Mouse (Mus musculus) liver, embryonic 12.5 days (tissue): ENCODE data around the gene Pnpla7. TPM values are rescaled to one million over a fixed set of nuclear protein-coding genes. Genes with fewer than 3 reads are reported as not detected.
"Not testable (repeated sequence)": the region's sequence is repeated elsewhere in the genome, so short reads cannot be mapped to it uniquely, and the experiment has no call there.

Experiments
- ATAC-seq: fragments of 200-750 bp; cut with Nextera tagmentation; 2 replicates; pipeline ENCODE4 v1.8.0; 2017; ENCODE audit warnings: moderate number of reproducible peaks, mild to moderate bottlenecking, moderate library complexity
- H3K27ac ChIP-seq: fragments of 300-500 bp; sonication (generic); 2 replicates; pipeline ENCODE4 v1.5.1; 2016; ENCODE audit warnings: mild to moderate bottlenecking
- H3K27me3 ChIP-seq: fragments of 300-500 bp; sonication (generic); replicated peaks from 2 replicates; pipeline ENCODE4 v1.6.1; 2016; ENCODE audit warnings: mild to moderate bottlenecking, moderate library complexity
- H3K36me3 ChIP-seq: fragments of 300-500 bp; sonication (generic); 2 replicates; pipeline ENCODE4 v1.6.1; 2016; ENCODE audit warnings: mild to moderate bottlenecking, moderate library complexity
- H3K4me1 ChIP-seq: fragments of 300-500 bp; sonication (generic); 2 replicates; pipeline ENCODE4 v1.6.1; 2016
- H3K4me2 ChIP-seq: fragments of 300-500 bp; sonication (generic); 2 replicates; pipeline ENCODE4 v1.6.1; 2016; ENCODE audit warnings: mild to moderate bottlenecking, moderate library complexity
- H3K4me3 ChIP-seq: fragments of 300-500 bp; sonication (generic); 2 replicates; pipeline ENCODE4 v1.5.1; 2016; ENCODE audit warnings: mild to moderate bottlenecking, moderate library complexity
- H3K9ac ChIP-seq: fragments of 300-500 bp; sonication (generic); 2 replicates; pipeline ENCODE4 v1.6.1; 2016; ENCODE audit warnings: mild to moderate bottlenecking, moderate library complexity
- H3K9me3 ChIP-seq: fragments of 300-500 bp; sonication (generic); replicated peaks from 2 replicates; pipeline ENCODE4 v1.6.1; 2016; ENCODE audit warnings: mild to moderate bottlenecking, moderate library complexity
- WGBS: fragments of 180-500 bp; shearing (Covaris S2); methylation state at CpG from one replicate; pipeline ENCODE4 v1.1.7; 2016; ENCODE audit not compliant: insufficient replicate concordance; 5-methylcytosine and 5-hydroxymethylcytosine counted together
- polyA plus RNA-seq: library from polyadenylated mRNA; unstranded; fragments of >200 nt; fragmentation: Nextera tagmentation; extraction: Ambion mirVana; gene quantifications from 2 replicates; pipeline ENCODE4 v1.2.1, GENCODE M21; 2016

Gene Pnpla7
- polyA plus RNA-seq, 1 experiment from 2014 or later = 17.0 TPM

DNA sequence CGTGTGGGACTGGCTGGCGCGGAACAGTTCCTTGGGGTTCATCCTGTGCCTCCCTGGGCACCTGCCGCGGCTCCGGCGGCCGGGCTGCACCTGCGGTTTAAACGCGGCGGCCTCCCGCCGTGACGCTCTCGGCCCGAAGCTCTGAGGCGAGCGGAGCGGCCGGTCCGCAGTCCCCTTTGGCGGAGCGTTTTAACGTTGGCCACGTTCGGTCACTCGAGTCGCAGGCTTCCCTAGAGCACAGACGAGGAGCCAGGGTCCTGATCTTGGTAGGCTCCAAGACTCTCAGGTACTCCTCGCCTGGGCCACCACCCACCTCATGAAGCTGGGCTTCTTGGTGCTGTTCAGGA is 25.7 kb upstream of the Pnpla7 start:
- Histone ChIP-seq H3K9ac (peak overlapping the region; percentile 89), H3K27ac (peak overlapping the region; percentile 85), H3K4me2 (peak overlapping the region; percentile 99), H3K4me1 (peaks cover 55% of the 10 kb centered on the region), H3K4me3 (peak overlapping the region; percentile 95), H3K36me3 (peaks cover 39% of the 10 kb centered on the region), H3K9me3 (no peaks in the 10 kb centered on the region), H3K27me3 (no peaks in the 10 kb centered on the region)
- 0% methylated on average over 30 of the region's 31 CpGs for WGBS
- ATAC-seq = no peak

DNA sequence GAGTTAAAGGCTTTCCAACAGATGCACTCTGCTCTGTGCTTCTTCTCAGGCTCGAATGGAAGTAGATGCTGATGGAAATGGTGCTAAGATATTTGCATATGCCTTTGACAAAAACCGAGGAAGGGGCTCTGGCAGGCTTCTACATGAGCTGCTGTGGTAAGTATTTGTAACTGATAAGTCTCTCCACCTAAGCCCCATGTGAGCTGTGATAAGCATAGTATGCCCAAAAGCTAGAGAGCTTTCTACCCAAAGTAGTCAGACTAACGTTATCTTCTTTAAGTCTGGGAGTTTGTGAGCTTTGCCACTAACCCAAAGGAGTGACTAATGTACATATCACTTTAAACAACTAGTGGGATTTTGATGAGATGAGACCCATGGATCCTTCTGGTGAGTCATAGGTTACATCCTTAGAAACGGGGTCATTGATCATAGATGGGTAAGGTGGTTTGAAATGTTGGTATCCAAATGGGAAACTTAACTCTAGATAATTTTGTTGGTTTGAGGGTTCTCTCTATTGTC is 23.2 kb upstream of the Pnpla7 start:
- peak overlapping the region; percentile 99 for H3K4me2 ChIP-seq
- ATAC-seq = peak; percentile 59
- peaks cover 59% of the 10 kb centered on the region for H3K4me1 ChIP-seq
- peak overlapping the region; percentile 80 for H3K27ac ChIP-seq
- no peaks in the 10 kb centered on the region for H3K9me3 ChIP-seq
- 27% methylated on average over 4 of the region's 4 CpGs for WGBS
- H3K4me3 ChIP-seq = peak overlapping the region; percentile 21
- peak overlapping the region; percentile 50; the same call in 1 of the 2 replicates for H3K9ac ChIP-seq
- H3K27me3 ChIP-seq = no peaks in the 10 kb centered on the region
- peaks cover 63% of the 10 kb centered on the region for H3K36me3 ChIP-seq

DNA sequence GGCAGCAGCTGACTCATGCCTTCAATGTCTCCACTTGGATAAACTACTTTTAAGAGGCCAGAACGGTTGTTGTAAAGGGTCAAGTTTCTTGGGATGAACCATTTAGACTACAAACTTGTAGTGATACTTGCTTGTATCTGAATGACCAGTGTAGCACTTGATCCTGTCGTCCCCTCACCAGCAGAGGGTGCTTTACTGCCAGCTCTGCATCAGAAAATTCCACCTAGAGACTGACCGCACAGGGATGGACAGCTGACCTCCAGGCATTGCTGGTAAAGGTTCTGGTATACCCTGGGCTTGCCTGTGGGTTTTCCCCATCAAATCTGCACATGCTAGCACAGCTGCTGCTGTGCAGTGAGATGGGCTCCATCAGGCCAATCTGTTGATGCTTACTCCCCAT is 14.9 kb upstream of the Pnpla7 start:
- Histone ChIP-seq H3K27me3 (no peaks in the 10 kb centered on the region), H3K36me3 (peaks cover 75% of the 10 kb centered on the region), H3K4me2 (no peak overlapping the region), H3K9me3 (no peaks in the 10 kb centered on the region), H3K4me1 (peaks cover 15% of the 10 kb centered on the region), H3K9ac (no peak overlapping the region), H3K27ac (no peak overlapping the region), H3K4me3 (no peak overlapping the region)
- no peak for ATAC-seq
- WGBS = 41% methylated on average over 3 of the region's 3 CpGs

DNA sequence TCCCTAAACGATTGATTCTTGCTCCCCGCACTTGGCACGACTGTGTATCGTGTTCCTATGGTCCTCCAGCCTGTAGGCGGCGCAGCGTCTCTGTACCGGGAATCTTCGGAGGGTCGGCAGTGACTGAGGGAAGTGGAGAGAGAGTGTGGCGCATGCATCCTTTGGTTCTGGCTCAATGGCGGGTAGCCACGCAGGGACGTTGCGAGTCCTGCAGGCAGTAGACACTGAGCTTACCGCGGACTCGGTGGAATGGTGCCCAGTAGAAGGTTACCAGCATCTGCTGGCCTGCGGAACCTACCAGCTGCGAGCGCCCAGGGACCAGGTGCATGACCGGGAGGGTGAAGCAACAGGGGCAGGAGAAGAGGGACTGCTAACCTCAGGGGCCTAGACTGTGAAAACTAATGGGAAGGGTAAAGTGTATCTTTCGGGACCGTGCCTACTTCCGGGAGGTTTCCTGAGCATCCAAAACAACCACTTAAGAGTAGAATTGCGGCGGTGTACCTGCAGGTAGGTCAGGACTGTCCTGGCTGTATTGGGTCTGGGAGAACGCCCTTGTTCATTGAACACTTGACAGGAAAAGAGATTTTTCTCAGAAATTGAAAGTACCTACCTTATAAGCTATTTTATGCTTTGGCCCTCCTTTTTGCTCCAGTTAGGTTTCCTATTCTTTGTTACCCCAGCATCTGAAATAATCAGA is 13.4 kb upstream of the Pnpla7 start, which contains the start of gene Dph7:
Gene Dph7, plus strand, starts transcription at position 97 of the 697 bp plus-strand sequence.
- H3K4me2 ChIP-seq = peak within 1 kb of the TSS; percentile 79
- H3K27me3 ChIP-seq = no peaks in the 10 kb centered on the region
- H3K27ac ChIP-seq = peak within 1 kb of the TSS; percentile 68; the same call in 1 of the 2 replicates
- H3K9ac ChIP-seq = peak within 1 kb of the TSS; percentile 84
- H3K4me3 ChIP-seq = peak within 1 kb of the TSS; percentile 83
- H3K36me3 ChIP-seq = peaks cover 71% of the 10 kb centered on the region
- peak; percentile 88 for ATAC-seq
- no peaks in the 10 kb centered on the region for H3K9me3 ChIP-seq
- WGBS = 1% methylated on average over 28 of the region's 28 CpGs
- peaks cover 15% of the 10 kb centered on the region for H3K4me1 ChIP-seq

DNA sequence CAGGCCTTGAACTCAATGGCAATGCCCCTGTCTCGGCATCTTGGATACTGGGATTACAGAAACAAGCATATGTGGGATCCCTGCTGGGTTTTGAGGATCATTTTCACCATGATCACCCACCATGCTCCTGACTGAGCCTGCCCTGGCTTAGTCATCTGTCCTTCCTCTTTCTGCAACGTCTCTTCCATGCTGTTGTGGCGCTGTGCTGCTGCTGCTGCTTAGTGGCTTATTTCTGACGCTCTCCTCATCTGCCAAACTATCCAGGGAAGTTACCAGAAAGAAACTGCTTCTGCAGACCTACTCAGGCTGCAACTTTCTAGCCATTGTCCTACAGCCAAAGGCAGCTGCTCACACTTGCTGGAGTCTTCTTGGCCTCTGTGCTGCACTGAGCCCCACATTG is 5.4 kb upstream of the Pnpla7 start:
- no peak for ATAC-seq
- no peaks in the 10 kb centered on the region for H3K27me3 ChIP-seq
- H3K36me3 ChIP-seq = peaks cover 80% of the 10 kb centered on the region
- H3K4me3 ChIP-seq = no peak overlapping the region
- H3K9ac ChIP-seq = no peak overlapping the region
- H3K4me2 ChIP-seq = no peak overlapping the region
- no peaks in the 10 kb centered on the region for H3K9me3 ChIP-seq
- no peak overlapping the region for H3K27ac ChIP-seq
- peaks cover 19% of the 10 kb centered on the region for H3K4me1 ChIP-seq
- 63% methylated on average over 4 of the region's 4 CpGs for WGBS

DNA sequence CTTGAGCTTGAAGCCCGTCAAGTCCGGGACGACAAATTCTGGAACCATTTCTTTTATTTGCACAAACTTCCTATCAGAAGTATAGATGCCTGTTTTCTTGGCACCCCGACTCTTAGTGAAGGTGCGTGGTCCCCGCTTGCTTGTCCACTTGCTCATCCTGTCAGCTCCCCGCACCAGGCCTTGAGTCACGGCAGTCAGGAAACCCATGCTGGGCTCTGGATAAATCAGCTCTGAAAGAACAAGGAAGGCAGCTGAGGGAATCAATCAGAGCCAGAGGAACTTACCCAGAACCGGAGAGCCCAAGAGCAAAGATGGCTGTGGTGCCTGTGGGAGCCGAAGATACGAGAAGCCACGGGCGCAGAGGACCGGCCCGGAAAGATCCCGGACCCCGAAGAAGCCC is 1.4 kb upstream of the Pnpla7 start:
- 0% methylated on average over 17 of the region's 17 CpGs for WGBS
- Histone ChIP-seq H3K4me2 (peak overlapping the region; percentile 94), H3K9ac (peak overlapping the region; percentile 89), H3K27ac (peak overlapping the region; percentile 98), H3K4me3 (peak overlapping the region; percentile 89), H3K4me1 (peaks cover 45% of the 10 kb centered on the region), H3K36me3 (peaks cover 49% of the 10 kb centered on the region)
- H3K27me3 ChIP-seq, H3K9me3 ChIP-seq: not testable (repeated sequence)
- ATAC-seq = peak; percentile 11

DNA sequence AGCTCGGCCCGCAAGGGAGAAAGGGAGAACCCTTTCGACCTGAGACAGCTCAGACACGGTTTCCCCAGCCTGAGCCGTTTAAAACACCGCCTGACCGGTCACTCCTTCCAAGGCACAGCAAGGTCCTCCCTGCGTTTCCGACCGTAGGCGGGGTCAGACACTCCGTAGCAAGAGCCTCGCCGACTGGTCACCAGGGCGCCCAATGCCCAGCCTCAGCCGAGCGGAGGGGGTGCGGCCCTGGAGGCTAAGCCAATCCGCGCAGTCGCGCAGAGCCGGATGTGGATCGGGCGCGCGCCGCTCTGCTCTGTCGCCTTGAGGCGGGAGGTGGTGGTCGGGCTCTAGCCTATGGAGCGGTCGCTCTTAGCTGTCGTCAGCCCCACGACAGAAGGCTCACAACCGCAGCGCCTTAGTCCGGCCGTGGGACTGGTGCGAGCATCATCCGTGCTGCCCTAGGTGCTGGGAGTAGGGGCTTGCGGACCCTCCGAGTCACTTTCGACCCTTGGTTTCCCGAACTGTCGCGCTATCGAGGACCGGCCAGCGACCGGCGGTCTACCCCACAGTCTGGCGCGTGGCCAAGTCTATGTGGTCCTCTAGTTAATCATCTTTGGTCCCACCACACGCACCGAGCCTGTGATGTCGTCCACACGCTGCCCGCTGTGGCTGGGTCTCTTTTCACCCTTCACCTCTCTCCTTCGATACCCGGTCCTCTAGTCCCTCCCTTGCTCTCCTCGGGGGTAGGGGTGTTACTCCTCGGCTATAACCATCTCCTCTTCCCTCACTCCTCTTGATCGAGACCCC is 728 bp upstream of the Pnpla7 start, which contains the start of gene Mrpl41:
Gene Mrpl41, minus strand, starts transcription at position 193 of the 798 bp plus-strand sequence.
- peak within 1 kb of the TSS; percentile 89 for H3K4me3 ChIP-seq
- peak; percentile 96 for ATAC-seq
- peak within 1 kb of the TSS; percentile 94 for H3K4me2 ChIP-seq
- peak within 1 kb of the TSS; percentile 98 for H3K27ac ChIP-seq
- H3K9ac ChIP-seq = peak within 1 kb of the TSS; percentile 89
- no peaks in the 10 kb centered on the region for H3K9me3 ChIP-seq
- H3K36me3 ChIP-seq = peaks cover 46% of the 10 kb centered on the region
- no peaks in the 10 kb centered on the region for H3K27me3 ChIP-seq
- 1% methylated on average over 64 of the region's 64 CpGs for WGBS
- peaks cover 49% of the 10 kb centered on the region for H3K4me1 ChIP-seq

DNA sequence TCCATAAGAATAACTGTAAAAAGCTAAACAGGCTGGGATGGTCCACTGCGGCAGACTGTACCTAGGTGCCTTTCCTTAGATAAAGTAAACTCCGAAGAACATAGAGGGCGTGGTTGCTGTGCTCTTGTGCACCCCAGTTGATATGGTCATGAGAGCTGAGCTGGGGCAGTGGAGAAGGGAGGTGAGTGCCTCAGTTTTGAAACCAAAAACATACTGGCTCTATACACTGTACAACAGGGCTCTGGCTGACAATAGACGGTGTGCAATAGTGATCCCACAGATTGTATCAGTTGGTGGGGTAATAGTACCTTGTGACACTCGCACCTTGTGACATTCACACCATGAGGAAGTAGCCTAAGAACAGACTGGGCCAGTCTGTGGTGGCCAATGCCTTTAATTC is 1.1 kb downstream of the Pnpla7 start:
- Histone ChIP-seq H3K36me3 (peaks cover 46% of the 10 kb centered on the region), H3K4me1 (peaks cover 49% of the 10 kb centered on the region), H3K27me3 (no peaks in the 10 kb centered on the region), H3K9me3 (no peaks in the 10 kb centered on the region), H3K27ac (peak overlapping the region; percentile 98), H3K4me2 (peak overlapping the region; percentile 94), H3K4me3 (peak overlapping the region; percentile 89), H3K9ac (peak overlapping the region; percentile 89)
- peak; percentile 69 for ATAC-seq
- 19% methylated on average over 5 of the region's 5 CpGs for WGBS

DNA sequence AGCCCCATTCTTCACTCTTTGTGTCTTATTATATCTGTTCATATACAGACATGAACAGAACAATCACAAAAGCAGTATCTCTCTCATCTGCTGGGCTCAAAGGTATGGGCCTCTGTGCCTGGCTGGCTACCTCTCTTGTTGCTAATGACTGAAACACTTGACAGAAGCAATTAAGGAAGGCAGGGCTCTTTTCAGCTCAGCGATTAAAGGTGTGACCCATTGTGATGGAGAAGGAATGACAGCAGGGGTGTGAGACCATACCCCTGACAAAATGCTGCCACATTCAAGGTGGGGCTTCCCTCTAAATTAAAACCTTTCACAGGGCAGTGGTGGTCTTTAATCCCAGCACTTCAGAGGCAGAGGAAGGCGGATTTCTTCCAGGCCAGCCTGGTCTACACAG is 11.9 kb downstream of the Pnpla7 start:
- Histone ChIP-seq H3K27me3 (no peaks in the 10 kb centered on the region), H3K27ac (no peak overlapping the region), H3K4me2 (no peak overlapping the region), H3K9me3 (no peaks in the 10 kb centered on the region), H3K9ac (no peak overlapping the region), H3K36me3 (peaks cover 81% of the 10 kb centered on the region), H3K4me3 (no peak overlapping the region), H3K4me1 (no peaks in the 10 kb centered on the region)
- no peak for ATAC-seq
- 57% methylated on average over 2 of the region's 2 CpGs for WGBS

DNA sequence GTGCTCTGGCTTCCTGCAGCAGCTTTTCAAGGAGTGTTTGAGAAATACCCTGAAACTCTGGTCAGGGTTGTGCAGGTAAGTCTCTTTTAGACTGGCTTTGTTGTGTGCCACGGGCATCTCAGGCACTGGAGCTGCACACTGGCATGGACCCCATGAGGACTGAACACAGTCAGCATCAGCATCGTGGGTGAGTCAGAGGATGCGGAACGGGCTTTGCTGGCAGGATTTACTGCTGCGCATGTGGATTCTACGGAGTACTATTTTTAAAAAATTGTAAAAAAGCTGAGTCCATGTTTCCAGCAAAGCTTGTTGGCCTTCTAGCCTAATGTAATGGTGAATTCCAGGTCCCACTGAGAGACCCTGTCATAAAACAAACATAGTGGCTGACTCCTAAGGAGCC is 19.5 kb downstream of the Pnpla7 start:
- Histone ChIP-seq H3K9me3 (no peaks in the 10 kb centered on the region), H3K9ac (no peak overlapping the region), H3K4me2 (no peak overlapping the region), H3K27ac (no peak overlapping the region), H3K36me3 (peaks cover 59% of the 10 kb centered on the region), H3K27me3 (no peaks in the 10 kb centered on the region), H3K4me1 (no peaks in the 10 kb centered on the region), H3K4me3 (no peak overlapping the region)
- ATAC-seq = no peak
- WGBS = 90% methylated on average over 6 of the region's 6 CpGs

DNA sequence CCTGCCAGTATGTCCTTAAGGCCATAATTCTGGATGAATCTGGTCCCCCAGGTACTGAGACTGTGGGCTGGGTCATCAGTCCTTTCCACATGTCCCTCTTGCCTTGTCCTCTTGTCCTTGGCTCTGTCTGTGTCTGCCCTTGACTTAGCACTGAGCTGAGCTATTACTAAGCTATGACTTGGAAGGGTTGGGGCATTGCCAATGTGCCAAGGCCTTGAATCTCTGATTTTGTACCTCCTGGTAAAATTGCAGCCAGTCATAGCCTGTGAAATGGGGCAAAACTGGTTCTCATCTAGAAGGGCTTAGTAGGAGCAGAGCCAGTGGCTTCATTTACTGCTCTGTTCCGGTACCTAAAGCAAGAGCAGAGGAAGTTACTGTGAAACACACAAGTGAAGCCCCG is 20.6 kb downstream of the Pnpla7 start:
- H3K4me1 ChIP-seq = peaks cover 2% of the 10 kb centered on the region; the same call in 1 of the 2 replicates
- H3K27ac ChIP-seq = no peak overlapping the region
- WGBS = 86% methylated on average over 2 of the region's 2 CpGs
- no peak for ATAC-seq
- H3K36me3 ChIP-seq = peaks cover 59% of the 10 kb centered on the region
- H3K4me3 ChIP-seq = no peak overlapping the region
- no peaks in the 10 kb centered on the region for H3K27me3 ChIP-seq
- no peaks in the 10 kb centered on the region for H3K9me3 ChIP-seq
- no peak overlapping the region for H3K9ac ChIP-seq
- H3K4me2 ChIP-seq = no peak overlapping the region
